Mouse (Mus musculus): ENCODE measurements around the gene Bahcc1. TPM values are rescaled to one million over a fixed set of nuclear protein-coding genes. Genes with fewer than 3 reads are reported as not detected.

The Bahcc1 gene
- polyA plus RNA-seq, 1 experiment = not detected

- no peak overlapping the region; the same call in 1 of the 2 replicates for H3K27ac ChIP-seq (ENCODE audit: insufficient read depth, low read depth, low read length)
- H3K4me3 ChIP-seq (ENCODE audit: insufficient read depth, low read depth, low read length) = no peak overlapping the region
- TF ChIP-seq POLR2A (IDR thresholded peaks at IDR 0.05; ENCODE audit: insufficient read depth, low read depth, low read length) = no peak
- TF ChIP-seq CTCF (IDR thresholded peaks at IDR 0.05; ENCODE audit: insufficient read depth, low read depth, low read length) = no peak
- 45% methylated on average over 22 of the region's 22 CpGs for WGBS
- peaks cover 52% of the 10 kb centered on the region for H3K4me1 ChIP-seq (ENCODE audit: control insufficient read depth, insufficient read depth, low read length)
These were observed 10.2 kb downstream of the Bahcc1 start for GRCm38 (mm10) chr11:120242726-120243530.

GRCm38 (mm10) chr11:120243531-120243820, 10.7 kb downstream of the Bahcc1 start:
- H3K27ac ChIP-seq (ENCODE audit: insufficient read depth, low read depth, low read length) = no peak overlapping the region; the same call in 1 of the 2 replicates

GRCm38 (mm10) chr11:120248160-120248793, 15.5 kb downstream of the Bahcc1 start:
- H3K4me1 ChIP-seq (ENCODE audit: control insufficient read depth, insufficient read depth, low read length) = peaks cover 44% of the 10 kb centered on the region
- no peak overlapping the region for H3K27ac ChIP-seq (ENCODE audit: insufficient read depth, low read depth, low read length)
- H3K4me3 ChIP-seq (ENCODE audit: insufficient read depth, low read depth, low read length) = no peak overlapping the region
- 87% methylated on average over 10 of the region's 10 CpGs for WGBS
- TF ChIP-seq POLR2A (IDR thresholded peaks at IDR 0.05; ENCODE audit: insufficient read depth, low read depth, low read length) = no peak
- TF ChIP-seq CTCF (IDR thresholded peaks at IDR 0.05; ENCODE audit: insufficient read depth, low read depth, low read length) = no peak

More at GRCm38 (mm10) chr11:120243531-120243820, 10.7 kb downstream of the Bahcc1 start:
- no peak for TF ChIP-seq CTCF (IDR thresholded peaks at IDR 0.05; ENCODE audit: insufficient read depth, low read depth, low read length)
- no peak for TF ChIP-seq POLR2A (IDR thresholded peaks at IDR 0.05; ENCODE audit: insufficient read depth, low read depth, low read length)
- WGBS = 58% methylated on average over 6 of the region's 6 CpGs
- Histone ChIP-seq H3K4me3 (ENCODE audit: insufficient read depth, low read depth, low read length) (no peak overlapping the region), H3K4me1 (ENCODE audit: control insufficient read depth, insufficient read depth, low read length) (peaks cover 58% of the 10 kb centered on the region)

GRCm38 (mm10) chr11:120248899-120249298, 16.2 kb downstream of the Bahcc1 start:
- Histone ChIP-seq H3K4me1 (ENCODE audit: control insufficient read depth, insufficient read depth, low read length) (peaks cover 42% of the 10 kb centered on the region), H3K27ac (ENCODE audit: insufficient read depth, low read depth, low read length) (no peak overlapping the region), H3K4me3 (ENCODE audit: insufficient read depth, low read depth, low read length) (no peak overlapping the region)
- TF ChIP-seq POLR2A (IDR thresholded peaks at IDR 0.05; ENCODE audit: insufficient read depth, low read depth, low read length) = no peak
- no peak for TF ChIP-seq CTCF (IDR thresholded peaks at IDR 0.05; ENCODE audit: insufficient read depth, low read depth, low read length)
- WGBS = 87% methylated on average over 6 of the region's 6 CpGs

GRCm38 (mm10) chr11:120250991-120251949, 18.5 kb downstream of the Bahcc1 start:
- Histone ChIP-seq H3K4me1 (ENCODE audit: control insufficient read depth, insufficient read depth, low read length) (peaks cover 57% of the 10 kb centered on the region), H3K27ac (ENCODE audit: insufficient read depth, low read depth, low read length) (no peak overlapping the region), H3K4me3 (ENCODE audit: insufficient read depth, low read depth, low read length) (no peak overlapping the region)
- no peak for TF ChIP-seq POLR2A (IDR thresholded peaks at IDR 0.05; ENCODE audit: insufficient read depth, low read depth, low read length)
- TF ChIP-seq CTCF (IDR thresholded peaks at IDR 0.05; ENCODE audit: insufficient read depth, low read depth, low read length) = no peak
- 86% methylated on average over 18 of the region's 18 CpGs for WGBS

- H3K4me3 ChIP-seq (ENCODE audit: insufficient read depth, low read depth, low read length) = no peak overlapping the region
- H3K27ac ChIP-seq (ENCODE audit: insufficient read depth, low read depth, low read length) = no peak overlapping the region
- TF ChIP-seq POLR2A (IDR thresholded peaks at IDR 0.05; ENCODE audit: insufficient read depth, low read depth, low read length) (no peak), CTCF (IDR thresholded peaks at IDR 0.05; ENCODE audit: insufficient read depth, low read depth, low read length) (no peak)
- peaks cover 63% of the 10 kb centered on the region for H3K4me1 ChIP-seq (ENCODE audit: control insufficient read depth, insufficient read depth, low read length)
- WGBS = 85% methylated on average over 6 of the region's 6 CpGs
These were observed 19.2 kb downstream of the Bahcc1 start for GRCm38 (mm10) chr11:120251950-120252308.

GRCm38 (mm10) chr11:120252398-120252797, 19.7 kb downstream of the Bahcc1 start:
- WGBS = 47% methylated on average over 5 of the region's 5 CpGs
- no peak for TF ChIP-seq CTCF (IDR thresholded peaks at IDR 0.05; ENCODE audit: insufficient read depth, low read depth, low read length)
- no peak for TF ChIP-seq POLR2A (IDR thresholded peaks at IDR 0.05; ENCODE audit: insufficient read depth, low read depth, low read length)
- Histone ChIP-seq H3K4me3 (ENCODE audit: insufficient read depth, low read depth, low read length) (no peak overlapping the region), H3K4me1 (ENCODE audit: control insufficient read depth, insufficient read depth, low read length) (peaks cover 68% of the 10 kb centered on the region), H3K27ac (ENCODE audit: insufficient read depth, low read depth, low read length) (no peak overlapping the region)

- Histone ChIP-seq H3K4me1 (ENCODE audit: control insufficient read depth, insufficient read depth, low read length) (peaks cover 72% of the 10 kb centered on the region), H3K4me3 (ENCODE audit: insufficient read depth, low read depth, low read length) (no peak overlapping the region), H3K27ac (ENCODE audit: insufficient read depth, low read depth, low read length) (no peak overlapping the region)
- TF ChIP-seq POLR2A (IDR thresholded peaks at IDR 0.05; ENCODE audit: insufficient read depth, low read depth, low read length) (no peak), CTCF (IDR thresholded peaks at IDR 0.05; ENCODE audit: insufficient read depth, low read depth, low read length) (no peak)
- 51% methylated on average over 12 of the region's 12 CpGs for WGBS
These were observed 20.3 kb downstream of the Bahcc1 start for GRCm38 (mm10) chr11:120252843-120253645.
